Mouse (Mus musculus) intestine, embryonic 14.5 days (tissue): Measurements from ENCODE around the gene Pnmal2. TPM values are rescaled to one million over a fixed set of nuclear protein-coding genes. Genes with fewer than 3 reads are reported as not detected.

Experiments used
- ATAC-seq: fragments of 200-750 bp; cut with Nextera tagmentation; replicated peaks from 2 replicates; pipeline ENCODE4 v1.8.0; 2017; ENCODE audit warnings: low read depth, moderate number of reproducible peaks, moderate TSS enrichment, moderate library complexity; ENCODE audit not compliant: low FRiP score, low TSS enrichment
- DNase-seq: peaks from one replicate; pipeline ENCODE4 v3.0.0-alpha.2; 2018; ENCODE audit warnings: low spot score
- H3K27ac ChIP-seq: fragments of 300-500 bp; sonication (generic); 2 replicates; pipeline ENCODE4 v1.5.1; 2014; ENCODE audit warnings: low read depth, mild to moderate bottlenecking, control low read depth
- H3K27me3 ChIP-seq: fragments of 300-500 bp; sonication (generic); replicated peaks from 2 replicates; pipeline ENCODE4 v1.6.1; 2014; ENCODE audit warnings: low read length, control low read depth; ENCODE audit not compliant: control insufficient read depth, insufficient read depth
- H3K36me3 ChIP-seq: fragments of 300-500 bp; sonication (generic); 2 replicates; pipeline ENCODE4 v1.6.1; 2014; ENCODE audit warnings: low read length, control low read depth; ENCODE audit not compliant: control insufficient read depth, insufficient read depth
- H3K4me1 ChIP-seq: fragments of 300-500 bp; sonication (generic); replicated peaks from 2 replicates; pipeline ENCODE4 v1.6.1; 2014; ENCODE audit warnings: low read length, control low read depth, mixed read lengths; ENCODE audit not compliant: control insufficient read depth, insufficient read depth
- H3K4me2 ChIP-seq: fragments of 300-500 bp; sonication (generic); 2 replicates; pipeline ENCODE4 v1.6.1; 2014; ENCODE audit warnings: low read length
- H3K4me3 ChIP-seq: fragments of 300-500 bp; sonication (generic); 2 replicates; pipeline ENCODE4 v1.5.1; 2014; ENCODE audit warnings: low read depth, low read length, control low read depth, mixed read lengths
- H3K9ac ChIP-seq: fragments of 300-500 bp; sonication (generic); 2 replicates; pipeline ENCODE4 v1.6.1; 2014; ENCODE audit warnings: mild to moderate bottlenecking, low read length
- H3K9me3 ChIP-seq: fragments of 300-500 bp; sonication (generic); 2 replicates; pipeline ENCODE4 v1.6.1; 2016; ENCODE audit warnings: low read length, control low read depth; ENCODE audit not compliant: control insufficient read depth
- WGBS: fragments of 180-500 bp; shearing (Covaris S2); extraction: QIAGEN DNeasy Blood & Tissue Kit; methylation state at CpG from one replicate; pipeline ENCODE4 v1.1.7; 2014; 5-methylcytosine and 5-hydroxymethylcytosine counted together
- polyA plus RNA-seq: library from polyadenylated mRNA; unstranded; fragments of >200 nt; fragmentation: Nextera tagmentation; extraction: Ambion mirVana; gene quantifications from 2 replicates; pipeline ENCODE4 v1.2.1, GENCODE M21; 2014

Gene Pnmal2
- 4.1 and 5.3 TPM in 2 replicates for polyA plus RNA-seq

- no peaks in the 10 kb centered on the region for H3K9me3 ChIP-seq
- H3K4me3 ChIP-seq = peak within 1 kb of the TSS; percentile 49
- peaks cover 50% of the 10 kb centered on the region for H3K4me1 ChIP-seq
- H3K27me3 ChIP-seq = peaks cover 43% of the 10 kb centered on the region
- WGBS = 15% methylated on average over 36 of the region's 36 CpGs
- H3K4me2 ChIP-seq = peak within 1 kb of the TSS; percentile 74
- peak within 1 kb of the TSS; percentile 49 for H3K9ac ChIP-seq
- no peak within 1 kb of the TSS for H3K27ac ChIP-seq
- no peaks in the 10 kb centered on the region for H3K36me3 ChIP-seq
- ATAC-seq (peak; percentile 80), DNase-seq (peak; percentile 91)
Measured at GRCm38 (mm10) chr7:16944061-16944807, at the start of gene Pnmal2. Gene Pnmal2, plus strand, starts transcription at chr7:16944682.

GRCm38 (mm10) chr7:16895000-16895399 lies 49.5 kb upstream of the Pnmal2 start:
- ATAC-seq = no peak; the same call in 1 of the 2 replicates
- peaks cover 21% of the 10 kb centered on the region for H3K4me1 ChIP-seq
- H3K9me3 ChIP-seq = no peaks in the 10 kb centered on the region
- under 1% methylated on average over 24 of the region's 24 CpGs for WGBS
- peak overlapping the region; percentile 51 for H3K4me2 ChIP-seq
- H3K9ac ChIP-seq = 0 out of 2 replicates have a peak overlapping the region, but pooled peaks have one; percentile 7
- DNase-seq = peak; percentile 88
- peak overlapping the region; percentile 22 for H3K4me3 ChIP-seq
- H3K36me3 ChIP-seq = no peaks in the 10 kb centered on the region
- H3K27me3 ChIP-seq = peaks cover 7% of the 10 kb centered on the region; the same call in 1 of the 2 replicates
- H3K27ac ChIP-seq = 0 out of 2 replicates have a peak overlapping the region, but pooled peaks have one; percentile 27

GRCm38 (mm10) chr7:16895511-16895910 lies 49.0 kb upstream of the Pnmal2 start:
- Histone ChIP-seq H3K9ac (0 out of 2 replicates have a peak overlapping the region, but pooled peaks have one; percentile 7), H3K27ac (0 out of 2 replicates have a peak overlapping the region, but pooled peaks have one; percentile 27), H3K9me3 (no peaks in the 10 kb centered on the region), H3K4me2 (peak overlapping the region; percentile 51), H3K4me1 (peaks cover 24% of the 10 kb centered on the region), H3K27me3 (peaks cover 7% of the 10 kb centered on the region; the same call in 1 of the 2 replicates), H3K4me3 (peak overlapping the region; percentile 22), H3K36me3 (no peaks in the 10 kb centered on the region)
- no peak for ATAC-seq
- no peak for DNase-seq
- WGBS = 23% methylated on average over 10 of the region's 10 CpGs

GRCm38 (mm10) chr7:16900526-16900925 lies 44.0 kb upstream of the Pnmal2 start:
- Histone ChIP-seq H3K4me1 (peaks cover 26% of the 10 kb centered on the region), H3K9ac (no peak overlapping the region), H3K4me3 (no peak overlapping the region), H3K27me3 (no peaks in the 10 kb centered on the region), H3K27ac (no peak overlapping the region), H3K4me2 (no peak overlapping the region), H3K9me3 (no peaks in the 10 kb centered on the region), H3K36me3 (no peaks in the 10 kb centered on the region)
- ATAC-seq = no peak
- 35% methylated on average over 5 of the region's 5 CpGs for WGBS
- DNase-seq = no peak

GRCm38 (mm10) chr7:16903439-16903955 lies 41.0 kb upstream of the Pnmal2 start:
- no peaks in the 10 kb centered on the region for H3K27me3 ChIP-seq
- no peak for ATAC-seq
- 81% methylated on average over 2 of the region's 2 CpGs for WGBS
- no peak overlapping the region for H3K9ac ChIP-seq
- H3K4me1 ChIP-seq = peaks cover 52% of the 10 kb centered on the region
- H3K36me3 ChIP-seq = no peaks in the 10 kb centered on the region
- no peaks in the 10 kb centered on the region for H3K9me3 ChIP-seq
- no peak overlapping the region for H3K4me2 ChIP-seq
- DNase-seq = no peak
- no peak overlapping the region for H3K4me3 ChIP-seq
- H3K27ac ChIP-seq = no peak overlapping the region

- Histone ChIP-seq H3K27ac (no peak overlapping the region), H3K36me3 (no peaks in the 10 kb centered on the region), H3K4me3 (no peak overlapping the region), H3K4me1 (peaks cover 59% of the 10 kb centered on the region), H3K27me3 (no peaks in the 10 kb centered on the region), H3K9me3 (no peaks in the 10 kb centered on the region), H3K4me2 (no peak overlapping the region), H3K9ac (no peak overlapping the region)
- DNase-seq (no peak), ATAC-seq (no peak)
- WGBS = 36% methylated on average over 8 of the region's 10 CpGs
Measured at GRCm38 (mm10) chr7:16904120-16904675, 40.3 kb upstream of the Pnmal2 start.

- Histone ChIP-seq H3K27me3 (no peaks in the 10 kb centered on the region), H3K4me2 (no peak overlapping the region), H3K9me3 (no peaks in the 10 kb centered on the region), H3K9ac (no peak overlapping the region), H3K27ac (no peak overlapping the region; the same call in 1 of the 2 replicates), H3K4me3 (no peak overlapping the region), H3K4me1 (peaks cover 66% of the 10 kb centered on the region), H3K36me3 (no peaks in the 10 kb centered on the region)
- DNase-seq (no peak), ATAC-seq (no peak)
- WGBS = 34% methylated on average over 9 of the region's 9 CpGs
Measured at GRCm38 (mm10) chr7:16905491-16906021, 38.9 kb upstream of the Pnmal2 start.

- ATAC-seq = no peak; the same call in 1 of the 2 replicates
- Histone ChIP-seq H3K27me3 (no peaks in the 10 kb centered on the region), H3K4me3 (no peak within 1 kb of the TSS), H3K36me3 (no peaks in the 10 kb centered on the region), H3K4me2 (peak within 1 kb of the TSS; percentile 45), H3K27ac (no peak within 1 kb of the TSS; the same call in 1 of the 2 replicates), H3K4me1 (peaks cover 66% of the 10 kb centered on the region), H3K9me3 (no peaks in the 10 kb centered on the region), H3K9ac (no peak within 1 kb of the TSS)
- DNase-seq = no peak
- WGBS = 16% methylated on average over 6 of the region's 6 CpGs
Measured at GRCm38 (mm10) chr7:16906281-16906680, 38.2 kb upstream of the Pnmal2 start, which contains the start of gene Ptgir. Gene Ptgir, plus strand, starts transcription at chr7:16906490.
